Mouse (Mus musculus): ENCODE data around the gene Mamdc2.
A peak's percentile ranks its signal among the peaks of the same experiment; 100 is the strongest.

Mamdc2 gene

DNA sequence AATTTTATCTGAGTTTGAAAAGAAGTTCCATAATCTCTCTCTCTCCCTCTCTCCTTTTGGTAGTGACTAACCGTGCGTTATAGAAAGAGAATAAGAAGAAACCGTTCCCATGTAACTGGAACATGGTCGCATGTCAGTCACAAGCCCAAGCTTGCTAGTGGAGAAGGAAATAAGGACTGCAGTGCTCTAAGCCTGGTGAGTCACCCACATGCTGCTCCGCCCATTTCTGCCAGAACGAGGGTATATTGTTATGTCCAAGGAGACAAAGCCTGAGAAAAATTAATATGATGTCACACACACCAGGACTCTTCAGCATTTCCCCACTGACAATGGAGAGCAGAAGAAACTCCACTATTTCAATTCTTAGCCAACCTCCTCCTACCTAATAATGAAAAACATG, 93.5 kb downstream of the Mamdc2 start:
- no peak for DNase-seq (ENCODE audit: low spot score)

- DNase-seq (ENCODE audit: low spot score): no peak
Observed at GRCm38 (mm10) chr19:23353881-23354401, 94.3 kb downstream of the Mamdc2 start.

DNA sequence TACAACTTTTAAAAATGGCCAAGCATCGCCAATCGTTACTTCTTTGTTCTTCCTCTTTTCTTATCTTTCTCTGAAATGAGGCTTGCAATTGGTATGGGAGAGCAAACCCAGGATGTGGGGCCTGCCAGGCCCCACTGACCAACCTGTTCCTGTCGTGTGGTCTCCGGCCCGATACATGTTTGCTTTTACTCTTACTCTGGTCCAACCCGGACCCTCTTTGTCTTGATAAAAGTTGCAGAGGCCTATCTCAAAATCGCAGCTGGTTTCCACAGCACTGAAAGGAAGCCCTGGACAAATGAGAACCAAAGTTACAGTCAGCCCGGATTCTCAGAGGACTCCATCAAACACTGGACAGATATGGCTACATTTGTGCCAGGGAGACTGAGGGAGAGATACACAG, 95.1 kb downstream of the Mamdc2 start:
- DNase-seq (ENCODE audit: low spot score): no peak

- no peak for DNase-seq (ENCODE audit: low spot score)
Observed at GRCm38 (mm10) chr19:23351808-23352491, 96.3 kb downstream of the Mamdc2 start.

GRCm38 (mm10) chr19:23349930-23350329, 98.3 kb downstream of the Mamdc2 start:
- DNase-seq (ENCODE audit: low spot score): no peak

- no peak for DNase-seq (ENCODE audit: low spot score)
Observed at GRCm38 (mm10) chr19:23342782-23343181, 105.5 kb downstream of the Mamdc2 start.

DNA sequence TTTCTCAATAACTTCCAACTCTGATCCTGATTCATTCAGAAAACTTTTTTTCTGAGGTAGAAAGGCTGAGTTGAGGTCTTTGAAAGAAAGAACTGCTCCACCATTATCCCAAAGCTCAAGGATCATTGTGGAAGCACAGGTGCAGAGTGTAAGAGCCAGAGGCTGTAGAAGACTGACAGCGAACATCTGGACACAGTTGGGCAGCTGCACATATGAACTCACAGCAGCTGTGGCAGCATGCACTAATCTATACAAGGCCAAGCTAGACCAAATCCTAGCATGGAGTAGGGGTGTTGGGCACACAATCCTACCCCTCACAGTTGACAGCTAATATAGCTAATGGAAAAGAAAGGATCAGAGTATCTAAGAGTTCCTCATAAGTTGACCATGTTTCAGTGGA, 115.4 kb downstream of the Mamdc2 start:
- DNase-seq (ENCODE audit: low spot score): no peak

GRCm38 (mm10) chr19:23330842-23331241, 117.4 kb downstream of the Mamdc2 start:
- no peak for DNase-seq (ENCODE audit: low spot score)

GRCm38 (mm10) chr19:23329346-23329745, 118.9 kb downstream of the Mamdc2 start:
- DNase-seq (ENCODE audit: low spot score): no peak

DNA sequence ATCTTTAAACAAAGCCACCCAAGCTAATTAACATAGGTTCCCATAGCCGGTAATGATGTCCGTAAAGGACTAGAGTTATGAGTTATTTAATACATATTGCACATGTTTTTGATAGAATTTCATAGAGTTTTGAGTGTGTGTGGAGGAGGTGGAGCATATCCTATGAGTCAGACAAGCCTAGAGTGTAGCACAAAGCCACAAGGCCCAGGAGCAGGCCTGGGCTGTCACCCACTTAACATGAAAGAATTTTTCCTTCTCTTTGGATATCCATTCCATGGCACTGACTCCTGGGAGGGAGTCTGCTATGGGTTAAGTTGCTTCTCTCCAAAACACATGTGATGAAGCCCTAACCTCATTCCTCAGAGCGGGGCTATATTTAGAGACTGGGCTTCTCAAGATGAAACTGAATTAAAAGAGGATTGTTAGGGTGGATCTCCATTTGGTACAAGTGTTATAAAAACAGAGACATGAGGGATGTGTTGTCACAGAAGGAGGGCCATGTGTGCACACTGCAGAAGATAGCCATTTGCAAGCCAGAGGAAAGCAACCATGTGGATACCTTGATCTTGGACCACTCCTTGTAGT, 121.1 kb downstream of the Mamdc2 start:
- no peak for DNase-seq (ENCODE audit: low spot score)

- peak; percentile 92 for DNase-seq (ENCODE audit: low spot score)
Observed at GRCm38 (mm10) chr19:23323107-23323506, 125.1 kb downstream of the Mamdc2 start.

GRCm38 (mm10) chr19:23317989-23318358, 130.3 kb downstream of the Mamdc2 start:
- DNase-seq (ENCODE audit: low spot score): no peak

GRCm38 (mm10) chr19:23317295-23317988, 130.8 kb downstream of the Mamdc2 start:
- DNase-seq (ENCODE audit: low spot score): no peak

GRCm38 (mm10) chr19:23316851-23317250, 131.4 kb downstream of the Mamdc2 start:
- DNase-seq (ENCODE audit: low spot score): no peak

DNA sequence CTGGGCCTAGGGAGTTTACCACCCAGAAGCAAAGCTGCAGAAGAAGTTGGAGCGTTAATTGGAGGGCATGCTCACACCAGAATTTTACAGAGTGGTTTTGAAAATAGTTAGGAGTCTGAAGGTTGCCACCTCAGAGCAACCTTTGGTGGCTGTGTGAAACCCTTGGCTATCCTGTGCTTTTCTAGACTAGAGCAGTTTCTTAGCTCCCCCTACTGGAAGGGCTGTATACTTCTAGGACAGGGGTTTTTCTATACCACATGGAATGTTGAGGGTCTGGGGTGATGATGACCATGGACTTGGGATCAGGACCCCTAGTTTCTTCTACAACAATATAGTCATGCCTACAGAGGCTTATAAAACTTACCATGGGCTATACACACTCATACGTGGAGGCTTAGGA, 138.3 kb downstream of the Mamdc2 start:
- DNase-seq (ENCODE audit: low spot score): no peak

DNA sequence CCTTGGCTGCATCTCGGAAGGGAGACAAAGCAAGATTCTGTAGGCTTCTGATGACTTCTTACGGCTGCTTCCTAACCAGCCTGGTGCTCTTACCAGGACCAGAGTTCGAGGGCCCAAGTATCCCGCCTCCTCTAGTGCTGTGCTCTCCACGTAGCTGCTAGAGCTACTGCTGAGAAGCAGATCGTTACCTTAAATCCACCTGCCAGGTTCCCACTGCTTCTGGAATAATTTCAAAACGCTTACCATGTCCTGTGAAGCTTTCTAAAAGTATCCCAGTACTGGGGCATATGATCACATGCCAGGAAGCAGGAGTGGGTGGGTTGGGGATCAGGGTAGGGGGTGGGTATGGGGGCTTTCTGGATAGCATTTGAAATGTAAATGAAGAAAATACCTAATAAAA, 141.6 kb downstream of the Mamdc2 start:
- no peak for DNase-seq (ENCODE audit: low spot score)

- no peak for DNase-seq (ENCODE audit: low spot score)
Observed at GRCm38 (mm10) chr19:23299987-23300386, 148.3 kb downstream of the Mamdc2 start.

DNA sequence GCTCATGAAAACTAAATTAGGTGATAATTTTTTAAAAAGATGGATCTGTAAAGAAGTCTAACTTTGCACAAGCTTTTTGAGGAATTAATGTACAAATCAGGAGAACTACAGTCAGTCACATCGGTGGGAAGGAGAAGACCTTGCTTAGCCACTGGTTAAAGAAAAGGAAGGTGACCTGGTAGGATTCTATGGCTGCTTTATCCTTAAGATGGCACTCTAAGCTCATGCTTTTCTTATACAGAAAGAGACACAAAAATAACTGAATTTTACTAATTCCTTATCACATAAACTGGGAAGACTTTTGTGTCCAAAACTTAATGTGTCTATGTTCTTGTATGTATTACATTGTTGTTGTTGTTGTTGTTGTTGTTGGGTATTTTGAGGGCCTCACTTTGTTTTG, 149.3 kb downstream of the Mamdc2 start:
- DNase-seq (ENCODE audit: low spot score): no peak

GRCm38 (mm10) chr19:23297191-23297590, 151.1 kb downstream of the Mamdc2 start:
- no peak for DNase-seq (ENCODE audit: low spot score)

- DNase-seq (ENCODE audit: low spot score): no peak
Observed at GRCm38 (mm10) chr19:23289251-23289650, 159.0 kb downstream of the Mamdc2 start.

GRCm38 (mm10) chr19:23281911-23282660, 166.2 kb downstream of the Mamdc2 start:
- no peak for DNase-seq (ENCODE audit: low spot score)

DNA sequence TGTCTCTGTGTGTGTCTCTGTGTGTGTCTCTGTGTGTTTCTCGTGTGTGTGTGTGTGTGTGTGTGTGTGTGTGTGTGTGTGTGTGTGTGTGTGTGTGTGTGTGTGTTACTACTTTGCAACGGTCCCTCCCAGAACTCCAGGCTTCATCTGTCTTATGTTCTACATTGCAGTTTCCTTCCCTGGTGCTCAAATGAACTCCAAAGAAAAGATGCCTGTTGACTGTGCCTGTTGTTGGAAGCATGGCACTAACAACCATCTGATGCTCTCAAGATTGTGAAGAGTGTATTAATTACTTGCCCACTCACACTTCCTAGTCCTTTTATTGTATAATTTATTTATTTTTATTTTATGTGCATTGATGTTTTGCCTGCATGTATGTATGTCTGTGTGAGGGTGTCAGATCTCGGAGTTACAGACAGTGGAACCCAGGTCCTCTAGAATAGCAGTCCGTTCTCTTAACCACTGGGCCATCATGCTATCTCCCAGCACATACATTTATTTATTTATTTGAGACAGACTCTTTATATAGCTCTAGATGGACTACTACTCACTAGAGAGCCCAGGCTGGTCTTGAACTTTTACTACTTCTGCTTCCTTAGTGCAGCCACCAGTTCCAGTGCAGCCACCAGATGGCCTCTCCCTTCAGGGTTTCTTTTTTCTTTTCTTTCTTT, 174.1 kb downstream of the Mamdc2 start:
- no peak for DNase-seq (ENCODE audit: low spot score)
